Mouse (Mus musculus): Measurements from ENCODE around the gene Glcci1. TPM values are rescaled to one million over a fixed set of nuclear protein-coding genes. Genes with fewer than 3 reads are reported as not detected.

Glcci1 gene
- total and polyA plus RNA-seq, 3 experiments: 1.8 to 31.1 (median 7.9) TPM

DNA sequence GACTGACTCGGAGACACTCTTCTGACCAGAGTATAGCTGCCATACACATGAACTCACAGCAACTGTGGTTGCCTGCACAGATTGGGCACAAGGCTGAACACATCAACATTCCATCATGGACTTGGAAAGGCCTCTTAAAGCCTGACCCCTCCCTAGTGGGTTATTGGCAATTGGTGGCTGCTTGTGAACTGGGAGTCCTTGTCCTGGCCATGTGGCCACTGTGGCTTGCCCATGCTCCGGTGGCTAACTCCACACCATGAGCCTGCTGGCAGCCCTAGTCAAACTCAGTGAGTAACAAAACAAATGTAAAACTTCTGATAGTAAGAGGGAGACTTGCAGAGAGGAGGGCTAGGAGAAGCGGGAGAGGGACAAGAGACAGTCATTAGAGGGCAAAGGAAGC lies 37.3 kb upstream of the Glcci1 start:
- no peak overlapping the region for H3K9ac ChIP-seq (ENCODE audit: control insufficient read depth, low read depth, low read length, poor library complexity, severe bottlenecking)
- H3K4me3 ChIP-seq (ENCODE audit: control insufficient read depth in 1 of 2, insufficient read depth in 1 of 2, low read depth in 2 of 2, low read length in 2 of 2): no peak overlapping the region
- no peaks in the 10 kb centered on the region for H3K27me3 ChIP-seq (ENCODE audit: control insufficient read depth in 1 of 2, insufficient read depth in 2 of 2, low read length in 2 of 2)
- H3K36me3 ChIP-seq (ENCODE audit: control insufficient read depth in 1 of 2, insufficient read depth in 2 of 2, low read length in 2 of 2): peaks cover 0 to 7% of the 10 kb centered on the region in 2 experiments; a peak in 2 of 4 replicates
- H3K27ac ChIP-seq (ENCODE audit: control insufficient read depth, low read depth, low read length): no peak overlapping the region
- no peaks in the 10 kb centered on the region for H3K79me2 ChIP-seq (ENCODE audit: control insufficient read depth, insufficient read depth, low read length, poor library complexity)
- DNase-seq (ENCODE audit: low read depth, low spot score): no peak
- no peaks in the 10 kb centered on the region for H3K9me3 ChIP-seq (replicated peaks; ENCODE audit: insufficient read depth, low read length)
- no peak for TF ChIP-seq MYB (IDR thresholded peaks at IDR 0.05; ENCODE audit: low read depth, low read length)
- TF ChIP-seq CHD1 (IDR thresholded peaks at IDR 0.05; ENCODE audit: low read depth, low read length): no peak
- no peak for TF ChIP-seq TCF12 (IDR thresholded peaks at IDR 0.05; ENCODE audit: low read depth, low read length)
- no peak for TF ChIP-seq USF1 (IDR thresholded peaks at IDR 0.05; ENCODE audit: low read depth, low read length)
- no peak for TF ChIP-seq KAT2A (conservative IDR thresholded peaks at IDR 0.05; ENCODE audit: low read depth, low read length)
- TF ChIP-seq RAD21 (IDR thresholded peaks at IDR 0.05; ENCODE audit: low read depth, low read length): no peak
- TF ChIP-seq ETS1 (IDR thresholded peaks at IDR 0.05; ENCODE audit: low read depth, low read length): no peak
- TF ChIP-seq NELFE (IDR thresholded peaks at IDR 0.05; ENCODE audit: low read depth, low read length): no peak
- no peak for TF ChIP-seq CTCF (IDR thresholded peaks at IDR 0.05 in 2 of 3, conservative IDR thresholded peaks at IDR 0.05 in 1 of 3; ENCODE audit: control insufficient read depth in 1 of 3, insufficient read depth in 1 of 3, low read depth in 2 of 3, low read length in 3 of 3, poor library complexity in 1 of 3, severe bottlenecking in 1 of 3)
- no peak for TF ChIP-seq GATA1 (IDR thresholded peaks at IDR 0.05; ENCODE audit: low read depth, low read length)
- TF ChIP-seq ELF1 (IDR thresholded peaks at IDR 0.05; ENCODE audit: low read depth, low read length): no peak
- no peak for TF ChIP-seq HCFC1 (IDR thresholded peaks at IDR 0.05; ENCODE audit: low read depth, low read length)
- no peak for TF ChIP-seq USF2 (IDR thresholded peaks at IDR 0.05; ENCODE audit: borderline replicate concordance in 1 of 2, insufficient read depth in 1 of 2, low read depth in 1 of 2, low read length in 2 of 2)
- TF ChIP-seq TAL1 (IDR thresholded peaks at IDR 0.05; ENCODE audit: low read length): no peak
- no peak for TF ChIP-seq TBP (IDR thresholded peaks at IDR 0.05; ENCODE audit: low read depth, low read length)
- no peak for TF ChIP-seq SIN3A (IDR thresholded peaks at IDR 0.05; ENCODE audit: low read length)
- TF ChIP-seq SMC3 (IDR thresholded peaks at IDR 0.05; ENCODE audit: low read depth, low read length): no peak
- no peak for TF ChIP-seq MXI1 (IDR thresholded peaks at IDR 0.05; ENCODE audit: low read depth, low read length)
- H3K4me1 ChIP-seq (ENCODE audit: control insufficient read depth in 1 of 2, insufficient read depth in 2 of 2, low read length in 2 of 2): peaks cover 5 to 12% of the 10 kb centered on the region in 2 experiments; a peak in 3 of 4 replicates

DNA sequence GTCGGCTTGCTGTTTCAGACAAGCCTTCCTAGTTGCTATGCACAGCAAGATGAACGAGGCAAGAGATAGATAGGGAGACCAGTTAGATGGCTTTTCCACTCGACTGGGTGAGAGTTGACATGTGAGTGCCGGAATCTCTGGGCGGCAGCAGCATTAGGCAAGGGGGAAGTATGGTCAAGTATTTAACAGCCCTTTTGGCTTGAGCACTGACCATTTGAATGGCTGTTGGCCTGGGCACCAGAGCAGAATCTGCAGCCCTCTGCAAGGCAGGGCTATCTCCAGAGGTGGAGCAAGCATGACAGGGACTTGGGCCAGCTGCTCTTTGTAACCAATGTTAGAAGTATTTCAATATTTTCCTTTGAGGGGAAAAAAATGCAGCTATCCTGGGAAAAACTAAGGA lies 36.5 kb upstream of the Glcci1 start:
- Histone ChIP-seq H3K79me2 (ENCODE audit: control insufficient read depth, insufficient read depth, low read length, poor library complexity) (no peaks in the 10 kb centered on the region), H3K4me3 (ENCODE audit: control insufficient read depth in 1 of 2, insufficient read depth in 1 of 2, low read depth in 2 of 2, low read length in 2 of 2) (peak overlapping the region in 1 of 2 experiments; percentile 7; a peak in 1 of 4 replicates), H3K9ac (ENCODE audit: control insufficient read depth, low read depth, low read length, poor library complexity, severe bottlenecking) (peak overlapping the region; percentile 8; the same call in 1 of the 2 replicates), H3K27ac (ENCODE audit: control insufficient read depth, low read depth, low read length) (no peak overlapping the region; the same call in 1 of the 2 replicates), H3K4me1 (ENCODE audit: control insufficient read depth in 1 of 2, insufficient read depth in 2 of 2, low read length in 2 of 2) (peaks cover 5 to 10% of the 10 kb centered on the region in 2 experiments; a peak in 3 of 4 replicates), H3K36me3 (ENCODE audit: control insufficient read depth in 1 of 2, insufficient read depth in 2 of 2, low read length in 2 of 2) (peaks cover 0 to 2% of the 10 kb centered on the region in 2 experiments; a peak in 2 of 4 replicates), H3K9me3 (replicated peaks; ENCODE audit: insufficient read depth, low read length) (no peaks in the 10 kb centered on the region), H3K27me3 (ENCODE audit: control insufficient read depth in 1 of 2, insufficient read depth in 2 of 2, low read length in 2 of 2) (no peaks in the 10 kb centered on the region)
- no peak for TF ChIP-seq GABPA (IDR thresholded peaks at IDR 0.05; ENCODE audit: low read depth, low read length)
- no peak for TF ChIP-seq POLR2AphosphoS2 (IDR thresholded peaks at IDR 0.05; ENCODE audit: low read length)
- TF ChIP-seq ZKSCAN1 (IDR thresholded peaks at IDR 0.05; ENCODE audit: low read depth, low read length): no peak
- TF ChIP-seq MYB (IDR thresholded peaks at IDR 0.05; ENCODE audit: low read depth, low read length): no peak
- no peak for TF ChIP-seq KAT2A (conservative IDR thresholded peaks at IDR 0.05; ENCODE audit: low read depth, low read length)
- no peak for TF ChIP-seq RAD21 (IDR thresholded peaks at IDR 0.05; ENCODE audit: low read depth, low read length)
- no peak for TF ChIP-seq POLR2A (IDR thresholded peaks at IDR 0.05; ENCODE audit: control insufficient read depth in 1 of 2, insufficient read depth in 1 of 2, low read depth in 1 of 2, low read length in 2 of 2, poor library complexity in 1 of 2)
- TF ChIP-seq ETS1 (IDR thresholded peaks at IDR 0.05; ENCODE audit: low read depth, low read length): no peak
- no peak for TF ChIP-seq BHLHE40 (IDR thresholded peaks at IDR 0.05; ENCODE audit: borderline replicate concordance, low read depth, low read length)
- no peak for TF ChIP-seq MAZ (IDR thresholded peaks at IDR 0.05; ENCODE audit: low read depth, low read length)
- TF ChIP-seq ZMIZ1 (IDR thresholded peaks at IDR 0.05; ENCODE audit: low read depth, low read length): no peak
- no peak for TF ChIP-seq USF1 (IDR thresholded peaks at IDR 0.05; ENCODE audit: low read depth, low read length)
- no peak for TF ChIP-seq NELFE (IDR thresholded peaks at IDR 0.05; ENCODE audit: low read depth, low read length)
- no peak for TF ChIP-seq ZC3H11A (IDR thresholded peaks at IDR 0.05; ENCODE audit: low read depth, low read length)
- TF ChIP-seq JUND (IDR thresholded peaks at IDR 0.05; ENCODE audit: low read depth, low read length): no peak
- no peak for DNase-seq (ENCODE audit: low read depth, low spot score)

Data from MEL (cell line).